Mouse (Mus musculus): ENCODE results near the gene Lman1l.

The Lman1l gene

GRCm38 (mm10) chr9:57644944-57645893 is 24.6 kb upstream of the Lman1l start:
- DNase-seq: peak; percentile 100

GRCm38 (mm10) chr9:57644442-57644943 is 23.9 kb upstream of the Lman1l start:
- DNase-seq: peak; percentile 94

GRCm38 (mm10) chr9:57643856-57644180 is 23.2 kb upstream of the Lman1l start:
- peak; percentile 94 for DNase-seq

- DNase-seq: peak; percentile 93
These were observed 22.7 kb upstream of the Lman1l start for GRCm38 (mm10) chr9:57643169-57643855.

GRCm38 (mm10) chr9:57641775-57642550 is 21.4 kb upstream of the Lman1l start:
- peak; percentile 89 for DNase-seq

GRCm38 (mm10) chr9:57641022-57641421 is 20.4 kb upstream of the Lman1l start:
- peak; percentile 96 for DNase-seq

GRCm38 (mm10) chr9:57640384-57640783 is 19.8 kb upstream of the Lman1l start:
- peak; percentile 99 for DNase-seq

GRCm38 (mm10) chr9:57639661-57640328 is 19.2 kb upstream of the Lman1l start:
- DNase-seq: peak; percentile 90

- peak; percentile 96 for DNase-seq
These were observed 18.3 kb upstream of the Lman1l start for GRCm38 (mm10) chr9:57638651-57639459.

- DNase-seq: peak; percentile 98
These were observed 17.3 kb upstream of the Lman1l start for GRCm38 (mm10) chr9:57637741-57638322.

- DNase-seq: no peak
These were observed 16.7 kb upstream of the Lman1l start for GRCm38 (mm10) chr9:57637272-57637671.

- peak; percentile 94 for DNase-seq
These were observed 13.0 kb upstream of the Lman1l start for GRCm38 (mm10) chr9:57633481-57634024.

- peak; percentile 98 for DNase-seq
These were observed 8.7 kb upstream of the Lman1l start for GRCm38 (mm10) chr9:57629118-57629874.

- DNase-seq: peak; percentile 93
These were observed 8.1 kb upstream of the Lman1l start for GRCm38 (mm10) chr9:57628717-57629116.

- DNase-seq: peak; percentile 90
These were observed 7.3 kb upstream of the Lman1l start for GRCm38 (mm10) chr9:57627892-57628291.

- peak; percentile 92 for DNase-seq
These were observed 6.6 kb upstream of the Lman1l start for GRCm38 (mm10) chr9:57627191-57627590.

GRCm38 (mm10) chr9:57625674-57626500 is 5.3 kb upstream of the Lman1l start:
- peak; percentile 92 for DNase-seq

GRCm38 (mm10) chr9:57624295-57624694 is 3.7 kb upstream of the Lman1l start:
- peak; percentile 85 for DNase-seq

- peak; percentile 86 for DNase-seq
These were observed 1.7 kb downstream of the Lman1l start for GRCm38 (mm10) chr9:57618854-57619253.
